Mouse (Mus musculus) ES-Bruce4 (cell line): ENCODE data around the gene Lysmd3.

Experiments
- CTCF ChIP-seq: IDR thresholded peaks from one replicate; pipeline ENCODE4 v1.8.1; 2011; ENCODE audit warnings: low read depth, low read length
- EP300 ChIP-seq: IDR thresholded peaks from 2 replicates; pipeline ENCODE4 v1.6.1; 2011; ENCODE audit warnings: low read depth, low read length; ENCODE audit not compliant: insufficient read depth
- POLR2A ChIP-seq: IDR thresholded peaks from one replicate; pipeline ENCODE4 v1.8.1; 2011; ENCODE audit warnings: low read length; ENCODE audit not compliant: insufficient read depth

GRCm38 (mm10) chr13:81610349-81610748 lies 47.1 kb upstream of the Lysmd3 start:
- TF ChIP-seq CTCF (no peak), POLR2A (no peak), EP300 (no peak)
